Mouse (Mus musculus) kidney, embryonic 14.5 days (tissue): ENCODE measurements around the gene P2rx5. TPM values are rescaled to one million over a fixed set of nuclear protein-coding genes. Genes with fewer than 3 reads are reported as not detected.
A peak's percentile ranks its signal among the peaks of the same experiment; 100 is the strongest.

Source experiments
- ATAC-seq: fragments of 200-750 bp; cut with Nextera tagmentation; 2 replicates; pipeline ENCODE4 v1.8.0; 2017; ENCODE audit warnings: moderate number of reproducible peaks, mild to moderate bottlenecking, moderate TSS enrichment, moderate library complexity; ENCODE audit not compliant: low FRiP score, low TSS enrichment
- H3K27ac ChIP-seq: fragments of 300-500 bp; sonication (generic); 2 replicates; pipeline ENCODE4 v1.5.1; 2014; ENCODE audit warnings: low read depth, mild to moderate bottlenecking, low read length, moderate library complexity, mixed read lengths
- H3K27me3 ChIP-seq: fragments of 300-500 bp; sonication (generic); 2 replicates; pipeline ENCODE4 v1.6.1; 2014; ENCODE audit warnings: mild to moderate bottlenecking, low read length; ENCODE audit not compliant: control insufficient read depth, insufficient read depth
- H3K36me3 ChIP-seq: fragments of 300-500 bp; sonication (generic); 2 replicates; pipeline ENCODE4 v1.6.1; 2014; ENCODE audit warnings: low read length, mixed read lengths; ENCODE audit not compliant: control insufficient read depth, insufficient read depth
- H3K4me1 ChIP-seq: fragments of 300-500 bp; sonication (generic); 2 replicates; pipeline ENCODE4 v1.6.1; 2014; ENCODE audit warnings: low read length, mixed read lengths; ENCODE audit not compliant: control insufficient read depth, insufficient read depth
- H3K4me2 ChIP-seq: fragments of 300-500 bp; sonication (generic); replicated peaks from 2 replicates; pipeline ENCODE4 v1.6.1; 2014; ENCODE audit warnings: low read depth, mild to moderate bottlenecking, low read length
- H3K4me3 ChIP-seq: fragments of 300-500 bp; sonication (generic); 2 replicates; pipeline ENCODE4 v1.5.1; 2014; ENCODE audit warnings: mild to moderate bottlenecking, low read length
- H3K9ac ChIP-seq: fragments of 300-500 bp; sonication (generic); 2 replicates; pipeline ENCODE4 v1.6.1; 2014; ENCODE audit warnings: low read depth, mild to moderate bottlenecking, low read length, moderate library complexity
- H3K9me3 ChIP-seq: fragments of 300-500 bp; sonication (generic); 2 replicates; pipeline ENCODE4 v1.6.1; 2016; ENCODE audit warnings: low read length; ENCODE audit not compliant: control insufficient read depth
- WGBS: fragments of 180-500 bp; shearing (Covaris S2); extraction: QIAGEN DNeasy Blood & Tissue Kit; methylation state at CpG from one replicate; pipeline ENCODE4 v1.1.7; 2014; 5-methylcytosine and 5-hydroxymethylcytosine counted together
- polyA plus RNA-seq: library from polyadenylated mRNA; unstranded; fragments of >200 nt; fragmentation: Nextera tagmentation; extraction: Ambion mirVana; gene quantifications from 2 replicates; pipeline ENCODE4 v1.2.1, GENCODE M21; 2014

P2rx5 gene
- 0.34 TPM in 1 of 2 replicates, not detected in the other for polyA plus RNA-seq

DNA sequence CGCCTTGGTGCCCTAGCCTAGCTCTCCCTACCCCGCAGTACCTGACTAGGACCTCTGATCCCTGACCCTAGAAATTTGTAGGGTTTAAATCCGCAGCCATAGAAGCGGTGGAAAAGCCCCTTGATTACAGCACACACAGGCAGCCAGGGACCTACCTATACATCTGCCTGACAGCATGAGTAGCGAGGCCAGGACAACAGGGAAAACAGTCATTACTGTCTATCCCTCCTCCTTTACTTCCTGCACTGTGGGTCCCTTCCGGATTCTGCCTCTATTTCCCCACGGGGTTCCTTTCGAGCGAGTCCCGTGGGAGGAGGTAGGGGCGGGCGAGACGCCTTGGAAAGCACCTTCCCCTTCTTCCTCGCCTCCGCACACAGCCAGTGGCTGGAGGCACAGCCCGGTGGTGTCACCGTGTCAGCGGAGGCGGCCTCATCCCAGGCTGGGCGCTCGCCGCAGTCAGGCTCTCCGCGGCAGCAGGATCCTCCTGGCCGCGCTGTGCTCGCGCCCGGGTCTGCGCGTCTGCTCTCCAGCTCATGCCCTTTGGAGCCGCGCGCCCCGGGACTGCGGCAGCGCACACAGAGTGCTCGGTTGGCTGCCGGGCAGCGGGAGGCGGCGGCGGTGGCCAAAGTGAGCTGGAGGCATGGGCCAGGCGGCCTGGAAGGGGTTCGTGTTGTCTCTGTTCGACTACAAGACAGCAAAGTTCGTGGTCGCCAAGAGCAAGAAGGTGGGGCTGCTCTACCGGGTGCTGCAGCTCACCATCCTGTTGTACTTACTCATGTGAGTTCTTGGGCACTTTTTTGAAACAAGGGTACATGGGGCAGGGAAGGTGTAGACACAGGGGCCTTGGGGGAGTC lies at the start of gene P2rx5:
TSS of gene P2rx5 (plus strand) at position 465 of the 854 bp plus-strand sequence.
- no peaks in the 10 kb centered on the region for H3K9me3 ChIP-seq
- peak; percentile 74 for ATAC-seq
- 2% methylated on average over 49 of the region's 49 CpGs for WGBS

DNA sequence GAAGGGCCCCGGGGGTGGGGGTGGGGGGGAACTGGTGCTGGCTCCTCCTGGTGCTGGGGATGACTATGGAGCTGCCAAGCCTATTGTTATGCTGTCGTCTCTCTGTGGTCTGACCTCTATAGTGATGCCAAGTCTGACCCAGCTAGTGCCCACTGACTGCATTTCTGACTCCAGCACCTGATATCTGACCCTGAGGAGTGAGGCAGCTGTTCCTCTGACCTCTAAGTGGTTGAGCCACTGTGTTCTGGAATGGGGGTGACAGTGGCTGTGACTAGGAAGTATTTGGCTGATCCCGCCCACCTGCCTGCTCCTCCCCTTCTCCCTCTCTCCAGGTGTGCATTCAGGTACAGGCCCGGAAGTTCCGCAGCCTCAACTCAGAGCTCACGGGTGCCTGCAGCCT lies 48.8 kb upstream of the P2rx5 start:
- Histone ChIP-seq H3K4me2 (no peak overlapping the region), H3K9ac (no peak overlapping the region), H3K4me1 (no peaks in the 10 kb centered on the region), H3K36me3 (no peaks in the 10 kb centered on the region), H3K27ac (no peak overlapping the region), H3K4me3 (no peak overlapping the region), H3K9me3 (no peaks in the 10 kb centered on the region), H3K27me3 (no peaks in the 10 kb centered on the region)
- no peak for ATAC-seq
- WGBS: 72% methylated on average over 6 of the region's 6 CpGs

More for the DNA sequence above, at the start of gene P2rx5:
- H3K4me1 ChIP-seq: peaks cover 6% of the 10 kb centered on the region; the same call in 1 of the 2 replicates
- H3K27ac ChIP-seq: no peak within 1 kb of the TSS
- H3K36me3 ChIP-seq: no peaks in the 10 kb centered on the region
- H3K4me2 ChIP-seq: peak within 1 kb of the TSS; percentile 89
- H3K4me3 ChIP-seq: peak within 1 kb of the TSS; percentile 44
- H3K9ac ChIP-seq: peak within 1 kb of the TSS; percentile 51
- peaks cover 11% of the 10 kb centered on the region for H3K27me3 ChIP-seq

DNA sequence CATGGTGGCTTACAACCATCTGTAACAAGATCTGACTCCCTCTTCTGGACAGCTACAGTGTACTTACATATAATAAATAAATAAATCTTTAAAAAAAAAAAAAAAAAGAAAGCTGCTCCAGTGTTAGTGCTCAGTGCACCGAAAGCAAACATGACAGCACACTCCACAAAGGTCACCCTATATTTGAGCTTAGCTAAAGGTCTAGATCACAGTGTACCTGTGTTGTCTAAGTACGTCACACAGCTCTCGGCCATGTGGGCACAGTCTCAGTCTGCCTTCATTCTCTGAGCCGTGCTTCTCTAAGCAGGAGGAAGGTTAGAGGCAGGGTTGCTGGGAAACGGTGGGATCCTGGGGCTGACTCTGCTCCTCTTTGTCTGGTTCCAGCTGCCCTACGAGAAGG lies 33.7 kb upstream of the P2rx5 start:
- Histone ChIP-seq H3K9me3 (no peaks in the 10 kb centered on the region), H3K27ac (no peak overlapping the region), H3K9ac (no peak overlapping the region), H3K4me3 (no peak overlapping the region), H3K4me2 (no peak overlapping the region), H3K4me1 (no peaks in the 10 kb centered on the region), H3K27me3 (no peaks in the 10 kb centered on the region), H3K36me3 (peaks cover 4% of the 10 kb centered on the region; the same call in 1 of the 2 replicates)
- ATAC-seq: no peak
- 93% methylated on average over 6 of the region's 6 CpGs for WGBS

DNA sequence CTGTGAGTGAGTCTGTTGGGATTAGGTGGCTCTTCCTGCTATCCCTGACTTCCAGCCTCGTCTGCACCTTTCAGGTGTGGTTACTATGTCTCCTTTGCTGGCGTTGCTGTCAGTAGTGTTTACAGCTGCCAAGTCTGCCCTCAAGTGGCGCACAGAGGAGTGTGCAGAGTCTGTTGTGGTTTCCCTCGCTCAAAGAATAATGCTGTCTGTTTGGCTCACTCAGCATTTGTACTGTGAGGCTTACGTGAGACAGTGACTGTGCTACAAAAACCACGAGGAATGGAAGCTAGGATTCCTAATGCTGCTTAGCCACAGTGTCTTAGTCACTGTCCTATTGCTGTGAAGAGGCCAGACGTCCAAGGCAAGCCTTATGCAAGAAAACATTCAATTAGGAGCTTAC lies 29.2 kb upstream of the P2rx5 start:
- no peak for ATAC-seq
- no peak overlapping the region for H3K4me2 ChIP-seq
- H3K4me1 ChIP-seq: peaks cover 12% of the 10 kb centered on the region; the same call in 1 of the 2 replicates
- 85% methylated on average over 7 of the region's 7 CpGs for WGBS
- no peak overlapping the region for H3K4me3 ChIP-seq
- H3K27me3 ChIP-seq: no peaks in the 10 kb centered on the region
- peaks cover 18% of the 10 kb centered on the region; the same call in 1 of the 2 replicates for H3K36me3 ChIP-seq
- H3K9ac ChIP-seq: no peak overlapping the region
- no peaks in the 10 kb centered on the region for H3K9me3 ChIP-seq
- H3K27ac ChIP-seq: no peak overlapping the region

DNA sequence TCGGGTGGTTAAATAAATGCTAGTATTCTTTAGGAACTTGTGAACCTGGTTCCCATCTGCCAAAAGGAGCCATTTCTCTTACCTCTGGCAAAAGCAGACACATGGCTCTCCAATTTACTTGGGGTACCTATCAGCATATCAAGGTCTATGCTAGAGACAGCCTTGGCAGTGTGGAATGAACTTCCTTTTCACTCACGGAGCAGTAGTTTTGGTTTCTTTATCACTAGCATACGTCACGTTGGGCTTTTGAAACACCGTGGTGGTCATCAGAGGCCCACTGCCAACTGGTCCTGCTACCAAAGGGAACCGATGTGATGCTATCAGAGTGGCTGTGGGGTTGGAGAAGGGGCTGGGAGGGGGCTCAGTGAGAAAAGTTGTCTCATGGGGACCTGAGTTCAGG lies 27.2 kb upstream of the P2rx5 start:
- H3K4me1 ChIP-seq: peaks cover 25% of the 10 kb centered on the region
- H3K4me3 ChIP-seq: no peak overlapping the region
- H3K27me3 ChIP-seq: no peaks in the 10 kb centered on the region
- no peak overlapping the region for H3K27ac ChIP-seq
- H3K9ac ChIP-seq: no peak overlapping the region
- 95% methylated on average over 6 of the region's 6 CpGs for WGBS
- H3K36me3 ChIP-seq: peaks cover 18% of the 10 kb centered on the region; the same call in 1 of the 2 replicates
- no peak for ATAC-seq
- no peaks in the 10 kb centered on the region for H3K9me3 ChIP-seq
- no peak overlapping the region for H3K4me2 ChIP-seq

DNA sequence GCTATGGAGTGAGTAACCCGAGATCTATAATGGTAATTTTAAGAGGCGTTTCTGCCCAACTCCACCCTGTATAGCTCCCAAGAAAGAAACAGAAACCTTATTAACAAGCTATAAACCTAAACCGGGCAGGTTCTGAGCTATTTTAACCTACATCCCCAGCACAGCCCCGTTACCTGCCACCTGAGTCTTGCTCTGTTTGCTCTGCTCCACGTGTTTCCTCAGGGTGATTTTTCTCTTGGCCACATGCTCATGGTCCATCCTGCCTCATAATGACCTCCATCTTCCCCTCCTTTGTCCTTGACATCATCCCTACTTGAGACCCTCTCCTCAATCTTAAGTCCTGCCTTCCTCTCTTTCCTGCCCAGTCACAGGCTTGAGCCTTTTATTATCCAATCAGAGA lies 26.0 kb upstream of the P2rx5 start:
- Histone ChIP-seq H3K36me3 (peaks cover 18% of the 10 kb centered on the region; the same call in 1 of the 2 replicates), H3K4me3 (no peak overlapping the region), H3K9ac (no peak overlapping the region), H3K27ac (no peak overlapping the region), H3K4me1 (peaks cover 25% of the 10 kb centered on the region), H3K4me2 (0 out of 2 replicates have a peak overlapping the region, but pooled peaks have one; percentile 8), H3K27me3 (no peaks in the 10 kb centered on the region), H3K9me3 (no peaks in the 10 kb centered on the region)
- no peak for ATAC-seq
- WGBS: 83% methylated on average over 5 of the region's 5 CpGs

DNA sequence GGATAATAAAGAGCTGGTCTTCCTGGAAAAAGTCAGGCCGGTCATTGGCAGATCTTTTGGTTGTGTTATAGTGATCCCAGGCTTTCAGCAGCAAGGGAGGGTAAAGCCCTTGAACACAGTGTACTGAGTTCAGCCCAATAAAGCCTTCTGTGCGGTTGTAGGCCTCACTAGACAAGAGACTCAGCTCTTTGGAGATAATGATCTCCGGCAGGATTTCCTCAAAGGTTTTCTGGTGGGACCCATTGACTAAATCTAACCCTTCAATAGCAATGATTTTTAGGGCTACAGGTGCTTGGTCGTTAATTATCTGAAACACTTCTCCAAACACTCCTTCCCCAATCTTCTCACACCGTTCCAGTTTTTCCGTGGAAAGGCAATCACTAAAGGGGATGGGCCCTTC lies 23.6 kb upstream of the P2rx5 start:
- WGBS: 60% methylated on average over 6 of the region's 6 CpGs
- peak overlapping the region; percentile 93 for H3K4me3 ChIP-seq
- H3K4me1 ChIP-seq: peaks cover 25% of the 10 kb centered on the region
- peak overlapping the region; percentile 78 for H3K4me2 ChIP-seq
- H3K27me3 ChIP-seq: no peaks in the 10 kb centered on the region
- no peaks in the 10 kb centered on the region for H3K9me3 ChIP-seq
- no peak for ATAC-seq
- H3K9ac ChIP-seq: peak overlapping the region; percentile 74; the same call in 1 of the 2 replicates
- peaks cover 13% of the 10 kb centered on the region; the same call in 1 of the 2 replicates for H3K36me3 ChIP-seq
- H3K27ac ChIP-seq: no peak overlapping the region

DNA sequence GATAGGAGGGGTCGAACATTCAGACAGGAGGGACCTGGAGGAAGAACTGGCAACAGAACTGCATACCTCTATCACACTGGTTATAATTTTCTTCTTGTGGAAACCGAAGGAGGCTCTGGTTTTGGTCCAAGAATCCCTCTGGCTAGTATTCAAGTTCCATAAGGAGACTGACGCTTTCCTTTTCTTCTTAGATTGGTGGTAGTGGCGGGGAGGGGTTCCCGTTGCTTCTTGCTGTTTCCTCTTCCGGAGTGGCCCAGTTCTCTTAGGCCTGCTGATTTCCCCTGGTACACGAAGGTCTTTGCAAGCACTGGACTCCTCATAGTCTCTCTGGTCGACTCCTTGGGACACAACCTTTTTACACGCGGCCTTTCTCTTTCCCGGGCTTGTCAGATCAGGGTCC lies 23.1 kb upstream of the P2rx5 start:
- H3K27me3 ChIP-seq: no peaks in the 10 kb centered on the region
- no peaks in the 10 kb centered on the region for H3K9me3 ChIP-seq
- peak overlapping the region; percentile 78 for H3K4me2 ChIP-seq
- 30% methylated on average over 11 of the region's 11 CpGs for WGBS
- peak overlapping the region; percentile 74 for H3K9ac ChIP-seq
- H3K4me1 ChIP-seq: peaks cover 25% of the 10 kb centered on the region
- peak overlapping the region; percentile 93 for H3K4me3 ChIP-seq
- no peak overlapping the region for H3K27ac ChIP-seq
- ATAC-seq: no peak
- peaks cover 13% of the 10 kb centered on the region; the same call in 1 of the 2 replicates for H3K36me3 ChIP-seq
